Mouse (Mus musculus) embryonic facial prominence, embryonic 11.5 days (tissue): ENCODE results near the gene Adcy10. TPM values are rescaled to one million over a fixed set of nuclear protein-coding genes. Genes with fewer than 3 reads are reported as not detected.

Experiments
- ATAC-seq: fragments of 200-750 bp; cut with Nextera tagmentation; replicated peaks from 2 replicates; pipeline ENCODE4 v1.8.0; 2017; ENCODE audit warnings: low read depth; ENCODE audit not compliant: insufficient number of reproducible peaks, low FRiP score, low TSS enrichment
- DNase-seq: peaks from one replicate; pipeline ENCODE4 v3.0.0-alpha.2; 2015; ENCODE audit warnings: low spot score
- H3K27ac ChIP-seq: fragments of 300-500 bp; sonication (generic); replicated peaks from 2 replicates; pipeline ENCODE4 v1.5.1; 2014; ENCODE audit warnings: mild to moderate bottlenecking, low read depth, low read length, control low read depth
- H3K27me3 ChIP-seq: fragments of 300-500 bp; sonication (generic); 2 replicates; pipeline ENCODE4 v1.6.1; 2014; ENCODE audit warnings: mild to moderate bottlenecking, low read length, moderate library complexity, mixed read lengths; ENCODE audit not compliant: control insufficient read depth, insufficient read depth
- H3K36me3 ChIP-seq: fragments of 300-500 bp; sonication (generic); replicated peaks from 2 replicates; pipeline ENCODE4 v1.6.1; 2014; ENCODE audit warnings: low read depth, mild to moderate bottlenecking, low read length, moderate library complexity, mixed read lengths; ENCODE audit not compliant: control insufficient read depth, insufficient read depth
- H3K4me1 ChIP-seq: fragments of 300-500 bp; sonication (generic); 2 replicates; pipeline ENCODE4 v1.6.1; 2014; ENCODE audit warnings: low read length, mixed read lengths; ENCODE audit not compliant: control insufficient read depth, insufficient read depth
- H3K4me2 ChIP-seq: fragments of 300-500 bp; sonication (generic); 2 replicates; pipeline ENCODE4 v1.6.1; 2014; ENCODE audit warnings: low read depth, mild to moderate bottlenecking, control low read depth, low read length, moderate library complexity
- H3K4me3 ChIP-seq: fragments of 300-500 bp; sonication (generic); 2 replicates; pipeline ENCODE4 v1.5.1; 2014; ENCODE audit warnings: low read depth, low read length, control low read depth
- H3K9ac ChIP-seq: fragments of 300-500 bp; sonication (generic); replicated peaks from 2 replicates; pipeline ENCODE4 v1.6.1; 2014; ENCODE audit warnings: mild to moderate bottlenecking, control low read depth, low read length
- H3K9me3 ChIP-seq: fragments of 300-500 bp; sonication (generic); replicated peaks from 2 replicates; pipeline ENCODE4 v1.6.1; 2016; ENCODE audit warnings: mild to moderate bottlenecking, low read length, inconsistent platforms, mixed read lengths; ENCODE audit not compliant: control insufficient read depth
- WGBS: fragments of 180-500 bp; shearing (Covaris S2); extraction: QIAGEN DNeasy Blood & Tissue Kit; methylation state at CpG from one replicate; pipeline ENCODE4 v1.1.7; 2014; 5-methylcytosine and 5-hydroxymethylcytosine counted together
- polyA plus RNA-seq: library from polyadenylated mRNA; unstranded; fragments of >200 nt; fragmentation: Nextera tagmentation; extraction: Ambion mirVana; gene quantifications from 2 replicates; pipeline ENCODE4 v1.2.1, GENCODE M21; 2014

Gene Adcy10
- polyA plus RNA-seq, 1 experiment from 2014 or later: not detected

DNA sequence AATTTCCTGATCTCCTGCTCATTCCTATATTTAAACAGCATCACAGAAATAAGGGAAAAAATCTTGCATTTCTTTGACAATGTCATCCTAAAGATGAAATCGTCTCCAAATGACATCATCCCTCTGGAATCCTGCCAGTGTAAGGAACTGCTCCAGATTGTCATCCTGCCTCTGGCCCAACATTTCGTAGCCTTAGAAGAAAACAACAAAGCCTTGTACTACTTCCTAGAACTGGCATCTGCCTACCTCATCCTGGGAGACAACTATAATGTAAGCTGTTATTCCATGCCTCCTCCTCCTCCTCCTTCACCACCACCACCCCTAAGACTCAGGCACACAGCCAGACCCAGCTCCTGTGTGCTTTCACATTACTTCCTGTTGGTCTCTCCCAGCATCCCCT lies 71.7 kb downstream of the Adcy10 start:
- no peak overlapping the region for H3K4me2 ChIP-seq
- WGBS: 71% methylated on average over 2 of the region's 2 CpGs
- H3K4me3 ChIP-seq: no peak overlapping the region
- ATAC-seq: no peak
- no peaks in the 10 kb centered on the region for H3K4me1 ChIP-seq
- peaks cover 2% of the 10 kb centered on the region for H3K9me3 ChIP-seq
- H3K27me3 ChIP-seq: no peaks in the 10 kb centered on the region
- H3K9ac ChIP-seq: no peak overlapping the region
- no peak overlapping the region for H3K27ac ChIP-seq
- no peaks in the 10 kb centered on the region for H3K36me3 ChIP-seq
- no peak for DNase-seq

DNA sequence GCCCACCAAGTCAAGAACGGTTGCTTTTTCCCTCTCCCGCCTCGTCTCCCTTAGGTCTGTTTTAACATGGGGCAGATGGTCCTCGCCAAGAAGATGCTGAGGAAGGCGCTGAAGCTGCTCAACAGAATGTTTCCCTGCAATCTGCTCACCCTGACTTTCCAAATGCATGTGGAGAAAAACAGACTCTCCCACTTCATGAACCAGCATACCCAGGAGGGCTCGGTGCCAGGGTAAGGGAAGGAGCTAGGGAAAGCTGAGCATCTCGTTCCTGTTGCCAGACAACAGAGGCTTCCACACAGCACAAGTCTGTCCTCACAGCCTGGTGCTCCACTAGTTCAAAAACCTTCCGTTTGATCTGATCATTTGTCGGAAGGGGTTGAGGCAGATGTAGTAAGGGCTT lies 74.1 kb downstream of the Adcy10 start:
- Histone ChIP-seq H3K27me3 (no peaks in the 10 kb centered on the region), H3K9ac (no peak overlapping the region), H3K27ac (no peak overlapping the region), H3K4me1 (no peaks in the 10 kb centered on the region), H3K4me2 (no peak overlapping the region), H3K9me3 (no peaks in the 10 kb centered on the region), H3K36me3 (no peaks in the 10 kb centered on the region), H3K4me3 (no peak overlapping the region)
- no peak for ATAC-seq
- WGBS: 91% methylated on average over 9 of the region's 9 CpGs
- DNase-seq: no peak

DNA sequence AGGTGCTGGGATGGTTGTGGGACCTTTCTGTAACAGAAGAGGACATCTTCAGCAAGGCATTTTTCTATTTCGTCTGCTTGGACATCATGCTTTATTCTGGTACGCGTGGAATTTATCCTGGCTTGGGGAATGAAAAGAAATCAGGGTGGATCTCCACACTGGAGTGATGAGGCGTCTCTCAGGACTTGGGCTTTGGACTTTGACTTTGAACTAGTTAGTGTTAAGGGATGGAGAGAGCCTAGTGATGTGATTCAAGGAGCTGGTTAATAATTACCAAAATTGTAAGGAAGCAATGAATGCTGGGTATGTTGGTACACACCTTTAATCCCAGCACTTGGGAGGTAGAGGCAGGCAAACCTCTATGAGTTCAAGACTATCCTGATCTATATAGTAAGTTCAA lies 80.3 kb downstream of the Adcy10 start:
- WGBS: 99% methylated on average over 4 of the region's 4 CpGs
- Histone ChIP-seq H3K9ac (no peak overlapping the region), H3K9me3 (no peaks in the 10 kb centered on the region), H3K27ac (no peak overlapping the region), H3K27me3 (no peaks in the 10 kb centered on the region), H3K4me1 (no peaks in the 10 kb centered on the region), H3K4me3 (no peak overlapping the region), H3K4me2 (no peak overlapping the region), H3K36me3 (no peaks in the 10 kb centered on the region)
- DNase-seq (no peak), ATAC-seq (no peak)

DNA sequence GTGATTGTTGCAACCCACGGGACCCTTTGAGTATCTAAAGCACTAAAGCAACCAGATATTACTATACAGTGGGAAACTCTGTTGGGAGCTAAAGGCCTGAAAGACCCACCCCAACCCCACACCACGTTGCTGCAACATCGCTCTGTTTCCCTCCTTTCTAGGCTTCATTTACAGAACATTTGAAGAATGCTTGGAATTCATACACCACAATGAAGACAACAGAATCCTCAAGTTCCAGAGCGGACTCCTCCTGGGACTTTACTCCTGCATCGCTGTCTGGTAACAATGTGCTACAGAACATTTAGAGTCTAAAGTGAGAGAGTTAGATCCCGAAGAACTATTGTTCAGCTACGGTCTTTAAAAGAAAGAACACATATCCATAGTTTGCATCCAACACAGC lies 82.5 kb downstream of the Adcy10 start:
- Histone ChIP-seq H3K27me3 (no peaks in the 10 kb centered on the region), H3K9ac (no peak overlapping the region), H3K4me2 (no peak overlapping the region), H3K4me3 (no peak overlapping the region), H3K36me3 (no peaks in the 10 kb centered on the region), H3K4me1 (no peaks in the 10 kb centered on the region), H3K9me3 (no peaks in the 10 kb centered on the region), H3K27ac (no peak overlapping the region)
- ATAC-seq: no peak
- 76% methylated on average over 7 of the region's 7 CpGs for WGBS
- DNase-seq: no peak

DNA sequence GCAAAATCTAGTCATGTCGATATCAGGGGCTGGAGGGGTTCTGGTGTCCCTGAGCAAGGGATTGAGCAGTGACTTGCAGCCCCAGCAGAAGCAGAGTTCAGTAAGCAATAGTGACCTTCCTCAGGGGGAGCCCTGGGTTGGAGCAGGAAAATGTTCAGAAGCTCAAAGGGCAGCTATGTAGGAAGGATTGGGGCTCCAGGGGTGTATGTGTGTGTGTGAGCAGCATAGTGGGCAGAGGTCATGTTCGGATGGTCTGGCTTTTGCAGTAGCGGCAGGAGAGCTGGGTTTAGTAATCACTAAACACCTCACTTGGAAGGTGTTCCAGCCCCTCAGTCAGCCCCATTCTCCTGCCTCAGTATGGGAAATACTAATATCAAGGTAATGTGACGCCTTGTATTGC lies 91.0 kb downstream of the Adcy10 start:
- no peak for ATAC-seq
- H3K4me2 ChIP-seq: no peak overlapping the region
- no peaks in the 10 kb centered on the region for H3K4me1 ChIP-seq
- 78% methylated on average over 4 of the region's 4 CpGs for WGBS
- H3K36me3 ChIP-seq: no peaks in the 10 kb centered on the region
- DNase-seq: no peak
- no peak overlapping the region for H3K4me3 ChIP-seq
- no peak overlapping the region for H3K27ac ChIP-seq
- H3K9ac ChIP-seq: no peak overlapping the region
- H3K27me3 ChIP-seq: no peaks in the 10 kb centered on the region
- H3K9me3 ChIP-seq: no peaks in the 10 kb centered on the region

DNA sequence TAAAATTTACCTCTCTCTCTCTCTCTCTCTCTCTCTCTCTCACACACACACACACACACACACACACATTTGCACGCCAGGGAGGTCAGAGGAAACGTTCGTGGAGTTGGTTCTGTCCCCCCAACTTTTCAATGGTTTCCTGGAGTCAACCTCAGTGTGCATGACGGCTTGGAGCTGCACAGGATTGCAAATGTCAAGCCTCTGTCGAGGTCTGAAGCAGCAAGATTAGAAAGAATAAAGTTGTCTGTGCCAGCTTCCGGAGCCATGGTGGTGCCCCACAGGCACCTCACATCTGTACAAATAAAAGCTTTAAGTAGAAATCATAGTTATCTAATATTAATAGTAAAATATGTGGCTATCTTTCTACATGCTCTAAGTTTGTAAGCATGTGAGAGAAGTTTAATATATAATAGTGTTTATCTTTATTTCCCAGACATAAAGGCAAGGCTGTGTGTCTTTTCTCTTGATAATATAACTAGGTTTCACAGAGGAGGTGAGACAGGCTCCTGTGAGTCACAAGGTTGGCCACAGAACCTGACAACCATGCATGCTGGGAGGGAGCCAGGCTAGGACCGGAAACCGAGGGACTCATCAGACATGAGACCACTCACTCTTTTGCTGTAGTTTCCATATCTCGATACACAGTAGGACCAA lies 91.6 kb downstream of the Adcy10 start:
- WGBS: 84% methylated on average over 9 of the region's 9 CpGs
- Histone ChIP-seq H3K36me3 (no peaks in the 10 kb centered on the region), H3K27me3 (no peaks in the 10 kb centered on the region), H3K4me1 (no peaks in the 10 kb centered on the region), H3K9ac (no peak overlapping the region), H3K9me3 (no peaks in the 10 kb centered on the region), H3K4me2 (no peak overlapping the region), H3K27ac (no peak overlapping the region), H3K4me3 (no peak overlapping the region)
- DNase-seq (no peak), ATAC-seq (no peak)

DNA sequence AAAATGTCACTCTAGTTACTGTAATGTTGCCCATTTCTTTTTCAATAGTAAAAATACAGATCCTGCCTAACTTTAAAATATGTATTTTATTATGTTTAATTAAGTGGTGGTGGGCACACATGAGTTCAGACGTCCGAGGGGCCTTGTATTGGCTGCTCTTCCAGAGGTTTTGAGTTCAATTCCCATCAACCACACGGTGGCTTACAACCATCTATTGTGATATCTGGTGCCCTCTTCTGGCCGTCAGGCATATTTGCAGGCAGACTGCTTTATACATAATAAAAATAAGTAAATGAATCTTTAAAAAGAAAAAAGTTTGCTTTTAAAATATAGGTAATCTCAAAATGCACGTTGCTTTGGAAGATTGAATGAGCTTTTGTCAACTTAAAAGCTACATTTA lies 94.3 kb downstream of the Adcy10 start:
- H3K4me1 ChIP-seq: no peaks in the 10 kb centered on the region
- H3K27me3 ChIP-seq: no peaks in the 10 kb centered on the region
- no peak overlapping the region for H3K4me2 ChIP-seq
- no peak overlapping the region for H3K4me3 ChIP-seq
- no peak overlapping the region for H3K9ac ChIP-seq
- ATAC-seq: no peak
- no peaks in the 10 kb centered on the region for H3K36me3 ChIP-seq
- H3K27ac ChIP-seq: no peak overlapping the region
- 47% methylated on average over 5 of the region's 5 CpGs for WGBS
- no peaks in the 10 kb centered on the region for H3K9me3 ChIP-seq
- DNase-seq: peak; percentile 37

DNA sequence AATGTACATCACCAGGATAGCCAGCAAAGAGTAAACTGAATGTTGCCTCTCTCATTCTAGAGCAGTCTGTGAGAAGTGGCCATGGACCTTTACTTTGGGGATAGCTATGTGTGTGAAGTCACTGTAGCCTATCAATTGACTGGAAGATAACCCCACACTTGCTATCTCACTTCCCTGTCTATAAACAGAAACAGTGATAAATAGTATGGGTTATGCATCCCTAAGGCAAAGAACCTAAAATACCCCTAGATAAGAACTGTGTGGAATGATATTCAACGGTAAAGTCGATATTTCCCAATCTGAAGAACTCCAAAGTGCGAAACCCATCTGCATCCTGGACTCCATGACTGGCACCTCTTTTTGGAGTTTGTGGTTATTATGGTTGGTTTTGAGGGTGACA lies 96.3 kb downstream of the Adcy10 start:
- no peak overlapping the region for H3K27ac ChIP-seq
- no peak overlapping the region for H3K4me2 ChIP-seq
- ATAC-seq: no peak
- H3K36me3 ChIP-seq: no peaks in the 10 kb centered on the region
- WGBS: 94% methylated on average over 3 of the region's 3 CpGs
- no peak overlapping the region for H3K9ac ChIP-seq
- no peak for DNase-seq
- no peak overlapping the region for H3K4me3 ChIP-seq
- no peaks in the 10 kb centered on the region for H3K4me1 ChIP-seq
- no peaks in the 10 kb centered on the region for H3K9me3 ChIP-seq
- no peaks in the 10 kb centered on the region for H3K27me3 ChIP-seq
